Mouse (Mus musculus) olfactory bulb, adult 2 months (tissue): ENCODE measurements around the gene Cfb.

Experiments used
- CTCF ChIP-seq: fragments of 200-500 bp; IDR thresholded peaks from 2 replicates; pipeline ENCODE4 v1.5.1; 2012; ENCODE audit warnings: low read depth, mild to moderate bottlenecking, low read length, moderate library complexity; ENCODE audit not compliant: insufficient read depth
- POLR2A ChIP-seq: fragments of 200-500 bp; IDR thresholded peaks from 2 replicates; pipeline ENCODE4 v1.6.1; 2012; ENCODE audit warnings: mild to moderate bottlenecking, low read depth, low read length, moderate library complexity; ENCODE audit not compliant: insufficient read depth

- TF ChIP-seq POLR2A: no peak
- no peak for TF ChIP-seq CTCF
Observed at GRCm38 (mm10) chr17:34883332-34883731, 21.0 kb upstream of the Cfb start.
